Mouse (Mus musculus): ENCODE measurements around the gene Anxa11.
"Not testable (repeated sequence)": the region's sequence is repeated elsewhere in the genome, so short reads cannot be mapped to it uniquely, and the experiment has no call there.

Anxa11 gene

GRCm38 (mm10) chr14:25841991-25842687 is at the start of gene Anxa11:
Gene Anxa11, plus strand, starts transcription at chr14:25842156.
- DNase-seq: peak; percentile 92 to 94

- no peak for DNase-seq
These were observed 47.6 kb upstream of the Anxa11 start for GRCm38 (mm10) chr14:25794331-25794730.

- DNase-seq: no peak
These were observed 46.9 kb upstream of the Anxa11 start for GRCm38 (mm10) chr14:25795067-25795466.

GRCm38 (mm10) chr14:25795561-25796174 is 46.3 kb upstream of the Anxa11 start:
- peak; percentile 70 to 84 for DNase-seq

GRCm38 (mm10) chr14:25796619-25797018 is 45.3 kb upstream of the Anxa11 start:
- DNase-seq: peak in 1 of 2 experiments; percentile 27

- peak; percentile 86 to 91 for DNase-seq
These were observed 41.6 kb upstream of the Anxa11 start for GRCm38 (mm10) chr14:25800166-25800960.

- peak in 1 of 2 experiments; percentile 42 for DNase-seq
These were observed 39.4 kb upstream of the Anxa11 start for GRCm38 (mm10) chr14:25802511-25802910.

- no peak for DNase-seq
These were observed 38.6 kb upstream of the Anxa11 start for GRCm38 (mm10) chr14:25803246-25803809.

GRCm38 (mm10) chr14:25805871-25806270 is 36.1 kb upstream of the Anxa11 start:
- DNase-seq: peak in 1 of 2 experiments; percentile 26

- no peak for DNase-seq
These were observed 35.4 kb upstream of the Anxa11 start for GRCm38 (mm10) chr14:25806561-25806960.

- not testable (repeated sequence) for DNase-seq
These were observed 30.9 kb upstream of the Anxa11 start for GRCm38 (mm10) chr14:25811026-25811425.

GRCm38 (mm10) chr14:25814140-25814539 is 27.8 kb upstream of the Anxa11 start:
- no peak for DNase-seq

GRCm38 (mm10) chr14:25816416-25816815 is 25.5 kb upstream of the Anxa11 start:
- peak; percentile 67 to 84 for DNase-seq

- no peak for DNase-seq
These were observed 19.4 kb upstream of the Anxa11 start for GRCm38 (mm10) chr14:25822584-25822983.

- DNase-seq: no peak
These were observed 17.0 kb upstream of the Anxa11 start for GRCm38 (mm10) chr14:25824995-25825394.

GRCm38 (mm10) chr14:25825880-25826626 is 15.9 kb upstream of the Anxa11 start:
- no peak for DNase-seq

GRCm38 (mm10) chr14:25826866-25827265 is 15.1 kb upstream of the Anxa11 start:
- DNase-seq: no peak

- DNase-seq: no peak
These were observed 10.6 kb upstream of the Anxa11 start for GRCm38 (mm10) chr14:25831332-25831731.

GRCm38 (mm10) chr14:25832301-25832700 is 9.7 kb upstream of the Anxa11 start:
- peak; percentile 71 to 80 for DNase-seq

- DNase-seq: no peak
These were observed 3.5 kb upstream of the Anxa11 start for GRCm38 (mm10) chr14:25838411-25838810.

GRCm38 (mm10) chr14:25839791-25840190 is 2.2 kb upstream of the Anxa11 start:
- no peak for DNase-seq

GRCm38 (mm10) chr14:25840961-25841360 is 995 bp upstream of the Anxa11 start:
- no peak for DNase-seq
